Mouse (Mus musculus) gastrocnemius, postnatal 4 days (tissue): ENCODE measurements at regions not wholly inside any gene's neighbourhood (a gene's known extent, or its start where the extent isn't known, plus 50 kb on each side); places are given as distances from the start of the nearest gene placed in this dataset.

Source experiments
- DNase-seq, 2 experiments: peaks; one replicate each; pipeline ENCODE4 v3.0.0; 2021 to 2022; ENCODE audit warnings: low spot score in 2 of 2, mixed read lengths in 2 of 2

DNA sequence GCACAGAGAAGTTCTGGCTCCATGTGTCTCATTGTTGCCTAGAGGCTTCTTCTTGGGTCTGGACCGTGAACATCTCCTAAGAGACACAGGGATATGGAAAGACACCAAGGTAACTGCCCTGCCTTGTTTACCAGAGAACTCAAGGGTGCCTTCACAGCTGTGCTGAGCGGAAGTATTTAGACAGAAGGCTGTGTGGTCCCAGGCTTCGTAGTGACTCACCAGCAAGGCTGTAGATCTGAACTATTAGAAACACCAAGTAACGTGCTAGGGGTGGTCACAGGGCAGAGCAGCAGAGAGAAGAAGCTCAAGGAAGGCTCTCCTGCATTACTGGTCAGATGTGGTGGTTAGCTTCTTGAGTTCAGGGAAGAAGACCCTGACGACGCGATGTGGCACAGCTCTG, 51.6 kb upstream of the Lpp start:
- no peak for DNase-seq

DNA sequence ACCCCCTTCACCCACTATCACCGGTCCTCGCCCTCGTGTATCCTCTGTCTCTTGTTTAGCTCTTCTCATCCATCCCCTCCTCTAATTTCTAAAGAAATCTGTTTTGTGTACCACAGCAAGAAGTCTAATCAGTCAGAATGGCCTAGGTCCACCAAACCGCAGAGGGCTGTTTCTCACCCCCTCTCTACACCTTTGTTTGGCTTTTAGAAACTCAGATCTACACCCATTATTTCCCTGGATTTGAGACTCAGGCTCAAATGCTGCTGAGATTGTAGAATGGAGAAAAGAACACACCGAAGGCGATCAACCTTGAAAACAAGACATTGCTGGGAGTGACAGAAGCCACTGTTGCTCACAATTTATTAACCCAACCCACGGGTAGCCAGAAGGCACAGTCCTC, 52.7 kb upstream of the Lpp start:
- no peak for DNase-seq

DNA sequence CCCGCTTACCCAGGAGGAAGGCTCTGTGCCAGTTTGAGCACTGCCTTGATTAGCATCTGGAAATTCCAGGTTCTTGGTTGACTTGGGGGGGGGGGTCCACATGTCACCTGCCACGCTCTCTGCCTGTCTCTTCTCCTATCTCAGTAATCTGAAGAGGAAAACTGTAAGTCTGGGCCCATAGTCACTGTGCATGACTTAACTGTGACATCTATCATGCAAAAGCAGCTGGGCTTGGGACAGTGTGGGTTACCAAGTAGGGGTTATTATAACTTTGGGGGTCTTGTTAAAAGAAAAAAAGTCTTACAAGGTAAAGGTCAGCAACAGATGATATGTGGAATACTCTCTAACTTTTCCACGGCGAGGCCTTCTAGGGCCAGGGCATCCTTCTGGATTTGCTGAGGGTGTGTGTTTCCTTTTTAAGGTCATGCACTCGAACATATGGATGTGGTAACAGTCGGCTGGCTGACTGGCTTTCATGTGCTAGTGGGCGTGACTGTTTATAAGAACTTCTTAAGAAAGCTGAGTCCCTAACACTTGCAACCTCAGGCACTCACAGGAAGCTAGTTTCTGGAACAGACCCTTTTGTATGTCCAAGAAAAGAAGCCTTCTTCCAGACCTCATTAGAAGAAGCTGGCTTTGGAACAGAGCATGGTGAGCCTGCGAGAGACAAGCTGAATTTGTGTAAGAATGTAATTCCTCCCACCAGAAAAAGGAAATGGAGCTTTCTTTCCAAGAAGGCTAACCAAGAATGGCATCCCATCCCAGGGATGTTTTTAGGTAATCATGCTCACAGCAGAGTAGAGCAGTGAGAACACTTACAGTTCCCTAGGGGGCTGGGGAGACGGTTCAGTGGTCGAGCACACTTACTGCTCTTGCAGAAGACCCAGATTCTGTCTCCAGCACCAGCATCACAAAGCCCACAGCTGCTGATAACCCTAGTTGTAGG, 53.7 kb upstream of the Lpp start:
- no peak for DNase-seq

DNA sequence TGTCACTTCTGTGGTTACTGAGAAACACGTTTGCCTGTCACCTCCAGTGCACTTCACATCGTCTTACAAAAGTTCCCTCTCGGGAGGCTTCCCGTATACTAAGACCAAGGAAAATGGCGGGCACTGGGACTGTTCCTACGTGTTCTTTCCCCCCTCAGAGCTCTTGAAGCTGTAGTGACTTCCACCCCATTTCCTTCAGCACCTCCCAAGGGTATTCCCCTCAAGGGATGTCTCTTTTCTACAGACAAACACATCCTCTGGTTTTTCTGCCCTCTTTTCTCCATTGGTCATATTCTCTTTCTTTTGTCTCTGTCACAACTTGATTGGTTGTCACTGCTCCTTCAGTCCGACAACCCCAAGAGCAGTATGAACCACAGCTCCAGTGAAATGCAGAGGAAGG, 54.9 kb upstream of the Lpp start:
- DNase-seq = no peak

DNA sequence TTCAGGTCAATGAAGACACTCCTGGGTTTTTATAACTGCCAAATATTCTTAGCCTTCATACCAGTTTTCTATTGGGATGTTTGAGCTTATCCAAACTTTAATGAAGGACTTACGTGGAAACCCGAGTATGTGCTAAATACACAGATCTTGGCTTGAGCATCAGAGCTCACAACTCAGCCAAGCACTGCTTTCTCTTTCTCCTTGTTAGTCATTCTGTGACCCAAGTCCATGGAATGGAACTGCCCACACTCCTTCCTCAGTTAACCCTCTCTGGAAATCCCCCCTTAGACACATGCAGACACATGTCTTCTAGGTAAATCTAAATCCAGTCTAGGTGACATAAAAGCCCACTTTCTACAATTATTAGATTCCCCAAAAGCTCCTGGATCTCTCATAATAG, 58.9 kb upstream of the Lpp start:
- no peak for DNase-seq

DNA sequence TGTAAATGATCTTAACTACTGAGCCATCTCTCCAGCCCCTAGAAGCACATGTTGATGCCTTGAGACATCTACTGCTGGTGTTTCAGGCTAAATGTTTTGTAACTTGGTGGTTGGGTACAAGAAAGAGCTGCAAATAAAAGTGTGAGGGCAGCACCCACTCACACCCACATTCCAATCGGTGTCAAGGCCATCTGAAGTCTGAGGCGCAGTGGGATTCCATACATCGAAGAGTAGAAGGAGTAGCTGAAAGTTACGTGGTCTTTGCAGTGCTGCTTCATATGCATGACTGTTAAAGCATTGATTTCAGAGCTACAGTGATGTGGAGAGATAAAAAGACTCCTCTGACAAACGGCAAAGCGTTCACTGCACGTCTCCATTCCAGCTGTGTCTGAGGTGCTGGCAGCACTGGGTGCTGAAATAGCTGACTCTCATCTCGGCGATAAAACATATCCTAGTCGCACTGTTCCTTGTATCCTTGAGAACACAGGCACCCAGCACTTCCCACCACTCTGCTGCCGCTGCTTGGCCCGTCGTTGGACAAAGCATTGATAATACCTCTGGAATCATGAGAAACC, 61.8 kb upstream of the Lpp start:
- no peak for DNase-seq

DNA sequence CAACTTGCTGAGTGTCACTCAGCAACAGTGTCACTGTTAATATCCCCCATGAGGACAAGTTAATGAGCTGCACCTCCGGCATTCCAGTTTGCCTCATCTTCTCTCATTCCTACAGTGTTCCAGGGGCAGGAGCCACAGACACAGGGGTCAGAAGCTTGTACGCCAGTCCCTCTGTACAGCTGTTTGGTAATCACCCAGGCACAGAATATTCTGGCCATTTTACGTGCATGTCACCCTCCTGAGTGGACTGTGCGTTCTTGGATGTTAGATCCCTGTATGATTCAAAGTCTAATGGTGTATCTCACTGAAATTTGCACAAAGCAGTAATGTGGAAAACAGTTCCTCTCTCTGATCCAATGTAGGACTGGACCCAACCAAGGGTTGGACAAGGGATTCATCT, 66.7 kb upstream of the Lpp start:
- DNase-seq = no peak

DNA sequence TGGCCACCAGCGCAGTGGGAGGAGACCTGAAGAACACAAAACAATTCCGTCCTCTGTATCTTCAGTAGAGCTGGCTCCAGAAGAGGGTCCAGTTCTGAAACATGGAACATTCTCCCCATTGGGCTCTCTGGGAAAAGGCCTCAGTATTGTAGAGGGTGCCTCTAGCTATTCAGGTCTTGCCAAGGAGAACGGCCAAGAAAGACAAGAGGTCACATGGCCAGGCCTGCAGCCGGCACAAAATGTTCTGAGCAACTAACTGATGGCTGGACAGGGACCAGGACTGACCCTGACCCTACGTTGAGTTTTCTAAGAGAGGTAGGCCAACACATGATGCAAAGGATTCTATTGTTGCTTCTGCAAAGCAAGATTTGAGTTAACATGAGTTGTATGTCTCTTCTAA, 67.3 kb upstream of the Lpp start:
- no peak for DNase-seq

DNA sequence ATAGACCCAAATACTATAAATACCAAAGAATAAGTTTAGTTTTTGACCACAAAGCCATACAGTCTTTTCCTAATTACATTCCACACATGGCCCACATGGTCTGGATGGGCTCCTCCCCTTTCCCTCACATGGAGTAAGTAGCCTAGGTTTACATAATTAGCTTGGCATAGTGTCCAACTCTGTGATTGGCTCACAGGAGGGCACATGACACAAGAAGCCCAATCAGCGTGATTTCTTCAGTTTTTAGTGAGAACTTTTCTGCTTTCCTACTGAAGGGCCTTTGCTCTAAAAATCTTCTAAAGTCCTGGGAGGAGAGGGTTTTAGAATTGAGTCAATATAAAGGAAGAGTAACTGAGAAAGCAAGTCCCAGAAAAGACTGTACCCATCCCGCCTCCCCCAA, 68.4 kb upstream of the Lpp start:
- DNase-seq = no peak

DNA sequence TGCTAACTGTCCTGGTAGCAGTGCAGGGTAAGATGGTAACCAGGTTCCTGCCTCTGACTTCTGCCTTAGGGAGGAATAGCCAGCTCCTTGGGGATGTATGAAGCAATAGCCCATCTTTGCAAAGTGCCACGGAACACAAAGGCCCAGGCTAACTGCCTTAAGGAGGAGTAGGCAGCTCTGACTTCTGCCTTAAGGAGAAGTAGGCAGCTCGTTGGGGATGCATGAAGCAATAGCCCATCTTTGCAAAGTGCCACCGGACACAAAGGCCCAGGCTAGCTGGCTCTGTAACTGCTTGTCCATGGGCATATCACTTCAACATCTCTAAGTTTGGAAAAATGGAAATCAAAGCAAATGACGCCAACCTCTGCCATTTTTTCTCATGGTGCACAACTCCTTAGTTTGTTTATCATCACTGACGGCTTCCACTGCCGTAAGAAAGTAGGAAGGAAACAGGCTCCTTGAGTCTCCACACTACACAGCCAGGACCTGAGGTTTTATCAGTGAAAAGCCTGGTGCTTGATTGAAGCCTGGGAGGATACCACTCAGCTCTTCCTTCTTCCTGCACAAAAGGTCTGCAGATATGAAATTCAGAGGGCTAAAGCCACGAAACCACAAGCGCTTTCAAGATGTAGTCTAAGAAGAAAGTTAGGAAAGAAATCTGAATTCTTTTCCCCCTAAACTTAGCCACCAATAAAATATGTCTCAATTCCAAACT, 74.4 kb upstream of the Lpp start:
- DNase-seq = no peak

DNA sequence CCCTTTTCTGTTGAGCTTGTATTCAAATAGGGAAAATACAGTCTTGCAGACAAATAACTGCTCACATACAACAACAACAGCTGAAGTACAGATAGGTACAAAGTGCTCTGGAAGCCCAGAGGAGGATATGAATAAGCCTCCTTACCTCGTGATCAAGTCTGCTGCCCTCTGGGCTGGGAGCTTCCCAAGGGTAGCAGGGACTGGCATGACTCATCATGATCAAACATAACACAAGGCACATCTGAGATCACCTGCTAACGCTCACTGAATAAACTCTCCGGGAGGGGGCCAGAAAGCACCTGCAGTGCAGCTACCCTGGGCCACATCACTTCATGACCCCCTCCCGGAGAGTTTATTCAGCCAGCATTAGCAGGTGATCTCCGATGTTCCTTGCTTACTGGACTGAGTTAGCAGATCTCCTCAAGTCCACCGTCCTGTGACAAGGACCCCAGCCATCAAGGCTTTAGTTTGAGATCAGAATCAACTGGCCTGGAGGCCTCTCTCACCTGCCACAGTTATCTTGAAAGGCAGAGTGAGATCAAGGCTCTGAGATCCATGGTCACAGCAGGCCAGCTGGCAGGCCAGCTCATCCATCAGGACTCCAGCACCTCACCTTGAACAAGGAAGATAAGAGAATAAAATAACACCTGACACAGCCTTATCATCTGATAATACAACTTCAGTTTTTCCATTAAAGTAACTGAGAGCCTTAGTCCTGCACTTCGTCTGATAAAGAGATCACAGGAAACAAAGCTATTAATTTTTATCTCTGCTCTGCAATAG, 79.6 kb upstream of the Lpp start:
- no peak for DNase-seq

DNA sequence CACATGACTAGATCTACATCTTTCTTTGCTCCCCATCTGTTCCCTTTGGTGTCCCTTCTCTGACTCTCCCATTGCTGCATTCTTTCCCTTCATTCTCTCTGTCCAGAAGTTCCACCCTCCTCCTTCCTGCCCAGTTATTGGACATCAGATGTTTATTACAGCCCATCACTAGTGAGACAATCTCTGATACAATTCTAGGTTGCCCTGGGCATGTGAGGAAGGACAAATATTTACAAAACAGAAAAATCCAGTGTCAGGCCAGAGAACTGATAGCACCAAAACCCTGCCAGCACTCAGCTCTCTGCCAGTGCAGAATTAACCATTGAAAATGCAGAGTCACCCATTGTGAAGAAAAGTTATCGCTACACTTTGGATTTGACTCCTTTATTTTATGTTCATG, 87.9 kb upstream of the Lpp start:
- no peak for DNase-seq

DNA sequence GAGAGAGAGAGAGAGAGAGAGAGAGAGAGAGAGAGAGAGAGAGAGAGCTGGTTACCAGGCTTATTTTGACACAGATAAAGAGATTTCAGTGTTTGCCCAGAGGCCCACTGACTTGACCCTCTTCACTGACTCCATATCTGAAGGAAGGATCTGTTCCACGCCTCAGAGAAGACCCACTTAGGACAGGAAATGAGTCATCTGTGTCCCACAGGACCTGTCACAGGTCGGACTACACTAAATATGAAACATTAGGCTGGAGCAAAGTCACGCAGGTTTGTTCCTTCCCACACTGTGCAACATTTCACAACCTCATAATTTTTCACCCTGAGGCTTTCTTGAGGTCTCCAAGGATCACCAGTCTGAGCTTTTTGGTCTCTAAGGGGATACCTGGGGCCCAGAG, 96.5 kb upstream of the Lpp start:
- DNase-seq = no peak

DNA sequence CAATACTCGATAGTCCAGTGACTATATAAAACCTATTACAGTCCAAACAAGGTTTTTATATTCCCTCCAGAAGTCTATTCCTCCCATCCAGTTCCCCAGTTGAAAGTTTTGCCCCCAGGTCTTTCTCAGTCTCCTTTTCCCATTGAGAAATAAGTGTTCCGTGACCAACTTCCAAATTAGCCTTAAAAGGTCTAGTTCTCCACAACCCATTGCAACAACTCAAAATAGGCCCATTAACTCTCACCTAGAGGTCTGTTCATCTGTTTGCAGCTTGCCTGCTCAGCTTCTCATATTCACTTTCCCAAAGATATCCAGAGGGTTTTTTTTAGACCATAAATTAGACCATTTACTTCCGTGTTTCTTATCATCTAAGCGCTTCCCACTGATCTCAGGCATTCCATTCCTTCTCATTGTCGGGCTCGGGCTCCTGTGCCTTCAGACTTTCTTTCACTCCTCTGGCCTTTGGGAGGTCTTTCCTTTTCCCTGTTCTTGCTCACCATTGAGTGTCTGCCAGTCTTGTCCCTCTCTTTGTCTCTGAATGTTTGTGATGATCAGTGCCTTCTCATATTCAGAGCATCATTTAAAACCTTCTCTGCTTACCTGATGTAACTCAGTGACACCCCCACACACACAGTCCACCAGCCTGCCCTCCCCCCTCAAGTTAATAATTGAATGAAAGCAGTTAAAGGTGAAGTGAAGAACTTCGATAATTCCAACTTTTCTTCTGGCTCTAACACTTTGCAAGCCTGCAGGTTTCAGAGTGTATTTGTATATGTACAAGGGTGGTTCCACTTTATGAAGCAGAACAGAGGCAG, 97.5 kb upstream of the Lpp start:
- no peak for DNase-seq

DNA sequence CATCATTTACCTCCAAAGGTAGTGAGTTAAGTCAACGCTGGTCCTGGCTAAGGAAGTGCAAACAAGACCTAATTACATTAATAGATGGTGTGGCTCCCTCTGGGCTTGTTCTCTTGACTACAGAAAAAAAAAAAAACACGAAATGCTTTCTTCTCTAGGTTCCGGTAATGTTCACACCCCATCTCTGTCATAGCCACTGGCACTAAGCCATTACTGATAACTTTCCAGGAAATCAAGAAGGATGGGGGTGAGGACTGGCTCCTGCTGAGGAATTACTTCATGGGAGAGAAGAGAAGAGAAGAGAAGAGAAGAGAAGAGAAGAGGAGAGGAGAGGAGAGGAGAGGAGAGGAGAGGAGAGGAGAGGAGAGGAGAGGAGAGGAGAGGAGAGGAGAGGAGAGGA, 109.1 kb upstream of the Lpp start:
- DNase-seq = no peak

DNA sequence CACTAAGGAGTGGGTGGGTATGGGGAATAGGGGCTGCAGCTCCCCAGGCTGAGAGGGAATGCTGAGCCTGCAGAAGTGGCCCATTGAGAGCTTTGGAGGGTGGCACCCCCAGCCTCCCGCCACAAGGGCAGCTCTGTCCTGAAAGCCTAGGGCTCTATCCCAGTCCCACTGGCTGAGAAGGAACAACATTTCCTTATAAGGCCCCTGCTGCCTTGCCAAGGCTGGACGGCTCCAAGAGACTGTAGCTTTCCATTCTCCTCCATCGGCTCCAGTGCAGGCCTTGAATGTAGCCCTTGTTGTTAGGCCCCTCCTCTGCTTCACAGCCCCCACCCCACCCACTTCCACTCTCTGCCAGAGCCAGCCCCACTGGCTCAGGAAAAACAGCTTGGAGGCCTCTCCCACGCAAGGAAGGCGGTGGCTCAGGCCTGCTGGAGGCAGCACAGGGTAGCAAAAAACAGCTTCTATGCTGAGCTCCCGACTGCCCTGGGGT, 111.1 kb upstream of the Lpp start:
- peak; percentile 68 to 83 for DNase-seq

DNA sequence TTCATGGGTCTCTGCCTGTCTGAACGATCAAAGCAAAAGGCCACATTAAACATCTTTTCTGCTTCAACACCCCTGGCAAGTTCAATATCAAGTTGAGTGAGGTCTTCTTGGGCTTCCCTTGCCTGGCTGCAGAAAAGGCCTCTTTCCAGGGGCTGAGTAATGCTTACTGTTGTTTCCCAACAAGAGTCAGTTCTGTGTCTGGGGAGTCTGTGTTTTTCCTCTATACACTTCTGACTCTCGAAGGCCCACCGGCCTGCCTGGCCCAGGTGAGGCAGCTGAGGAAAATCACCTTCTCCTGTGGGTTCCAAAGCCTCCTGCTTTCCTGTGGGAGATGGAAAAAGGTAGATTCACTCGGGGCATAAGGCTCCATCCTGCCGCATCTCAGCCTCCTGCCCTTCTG, 111.7 kb upstream of the Lpp start:
- no peak for DNase-seq

DNA sequence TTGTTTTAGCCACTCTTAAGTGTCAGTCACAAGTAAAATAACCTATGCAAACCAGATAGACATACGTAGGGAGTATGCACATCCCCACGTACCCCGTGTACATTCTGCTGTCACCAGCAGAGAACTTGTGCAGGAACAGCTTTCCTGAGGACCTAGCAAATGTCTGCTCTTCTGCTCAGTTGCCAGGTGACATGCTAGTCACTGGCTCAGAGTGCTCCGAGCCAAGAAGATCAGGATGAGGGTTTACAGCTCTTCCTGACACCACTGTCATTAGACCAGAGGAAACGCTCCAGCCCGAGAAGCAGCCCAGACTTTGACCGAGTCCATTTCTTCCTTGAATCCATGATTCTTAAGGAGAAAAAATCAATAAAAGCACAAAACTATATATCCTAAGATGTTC, 115.5 kb upstream of the Lpp start:
- no peak for DNase-seq

DNA sequence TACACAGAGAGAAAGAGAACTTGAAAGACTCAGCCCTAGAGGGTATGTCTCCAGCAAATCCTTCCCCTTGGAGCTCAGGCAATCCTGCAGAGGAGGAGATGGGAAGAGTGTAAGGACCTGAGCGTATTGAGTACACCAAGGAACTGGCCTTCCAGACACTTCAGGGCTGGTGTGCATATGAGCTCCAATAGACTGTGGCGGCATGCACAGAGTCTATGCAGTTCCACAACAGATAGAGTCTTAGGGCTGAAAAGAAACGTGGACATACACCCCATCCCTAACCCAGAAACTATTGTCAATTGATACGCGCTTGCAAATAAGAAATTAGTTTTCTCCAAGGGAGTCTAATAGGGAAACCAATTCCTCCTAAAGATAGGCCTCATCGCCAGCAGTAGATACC, 130.6 kb upstream of the Lpp start:
- DNase-seq = no peak

DNA sequence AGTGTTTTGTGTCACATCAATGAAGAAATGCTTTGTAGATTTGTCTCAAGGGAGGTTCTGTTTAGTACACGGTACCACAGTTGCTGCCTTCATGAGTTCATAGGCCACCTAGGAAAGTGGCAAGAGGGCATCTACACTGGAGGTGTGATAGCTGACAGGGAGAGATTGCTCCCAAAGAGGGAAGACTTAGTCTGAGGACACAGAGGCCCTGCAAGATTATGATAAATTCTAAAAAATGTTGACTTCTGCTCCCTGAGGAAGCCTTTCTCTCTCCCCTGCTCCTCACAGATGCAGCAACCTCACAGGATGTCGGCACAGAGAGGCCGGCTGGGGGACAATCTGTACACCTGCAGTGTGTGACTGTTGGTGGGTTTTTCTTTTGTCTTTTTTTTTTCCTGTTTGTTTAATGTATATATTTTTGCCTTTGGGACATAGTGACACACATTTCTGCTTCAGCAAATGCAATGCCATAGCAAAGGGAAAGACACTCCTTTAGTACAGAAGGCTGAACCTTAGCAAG, 133.5 kb upstream of the Lpp start:
- no peak for DNase-seq
